Mouse (Mus musculus) C2C12 (cell line): ENCODE measurements at regions not wholly inside any gene's neighbourhood (a gene's known extent, or its start where the extent isn't known, plus 50 kb on each side); places are given as distances from the start of the nearest gene placed in this dataset.

Experiments
- H3K27me3 ChIP-seq: one replicate; pipeline ENCODE4 v1.6.1; 2011; ENCODE audit not compliant: control insufficient read depth, insufficient read depth, insufficient read length
- H3K36me3 ChIP-seq: one replicate; pipeline ENCODE4 v1.6.1; 2011; ENCODE audit not compliant: control insufficient read depth, insufficient read depth
- H3K4me3 ChIP-seq: one replicate; pipeline ENCODE4 v1.5.1; 2011; ENCODE audit warnings: mild to moderate bottlenecking, control low read depth; ENCODE audit not compliant: poor library complexity, insufficient read depth, severe bottlenecking
- H3K79me2 ChIP-seq: one replicate; pipeline ENCODE4 v1.6.1; 2011; ENCODE audit not compliant: control insufficient read depth, insufficient read depth
- H3K79me3 ChIP-seq: one replicate; pipeline ENCODE4 v1.6.1; 2011; ENCODE audit warnings: low read depth, control low read depth
- H3ac ChIP-seq: one replicate; pipeline ENCODE3; 2011; ENCODE audit warnings: low read depth; ENCODE audit not compliant: control insufficient read depth, insufficient read length
- CEBPB ChIP-seq: IDR thresholded peaks from one replicate; pipeline ENCODE4 v1.6.1; 2011; ENCODE audit warnings: low read depth, mild to moderate bottlenecking, control low read depth, moderate library complexity
- CTCF ChIP-seq: IDR thresholded peaks from one replicate; pipeline ENCODE4 v1.5.1; 2011; ENCODE audit not compliant: control insufficient read depth, insufficient read depth, insufficient read length
- FOSL1 ChIP-seq: IDR thresholded peaks from one replicate; pipeline ENCODE4 v1.8.0; 2011; ENCODE audit warnings: mild to moderate bottlenecking, low read length; ENCODE audit not compliant: poor library complexity, insufficient read depth, severe bottlenecking
- MAX ChIP-seq: IDR thresholded peaks from one replicate; pipeline ENCODE4 v1.6.1; 2011; ENCODE audit warnings: mild to moderate bottlenecking, control low read depth
- MYOD1 ChIP-seq: IDR thresholded peaks from one replicate; pipeline ENCODE4 v1.6.1; 2011; ENCODE audit warnings: low read depth; ENCODE audit not compliant: control insufficient read depth, insufficient read length
- MYOG ChIP-seq: IDR thresholded peaks from one replicate; pipeline ENCODE4 v1.6.1; 2011; ENCODE audit not compliant: control insufficient read depth, insufficient read length; ENCODE audit errors: extremely low read depth
- USF1 ChIP-seq: IDR thresholded peaks from one replicate; pipeline ENCODE4 v1.6.1; 2011; ENCODE audit warnings: low read depth, mild to moderate bottlenecking, control low read depth, moderate library complexity

DNA sequence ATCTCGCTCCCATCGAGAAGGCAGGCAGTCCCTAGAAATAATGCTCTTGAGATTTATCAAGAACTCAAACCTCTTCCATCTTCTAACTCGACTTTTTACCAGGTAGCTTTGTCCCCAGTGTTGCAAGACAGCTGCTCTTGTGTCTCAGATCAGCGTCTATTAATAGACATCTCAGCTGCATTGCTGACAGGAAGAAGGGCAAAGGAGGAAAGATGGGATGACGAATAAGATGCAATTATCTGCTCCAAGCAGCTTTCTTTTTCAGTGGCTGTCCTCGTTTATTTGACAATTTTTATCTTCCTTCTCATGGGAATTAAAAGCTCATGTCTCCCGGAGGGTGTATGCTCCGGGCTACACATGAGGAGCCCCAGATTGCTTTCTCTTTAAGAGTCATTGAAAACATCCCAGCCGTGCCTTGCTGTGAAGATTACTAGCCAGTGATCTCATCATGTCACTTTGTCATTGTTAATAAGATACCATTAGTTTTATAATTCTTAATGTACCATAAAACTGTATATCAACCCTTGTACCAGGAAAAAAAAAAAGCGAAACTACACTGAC is 299.9 kb upstream of the Eci2 start:
- no peaks in the 10 kb centered on the region for H3K79me2 ChIP-seq
- no peaks in the 10 kb centered on the region for H3K79me3 ChIP-seq
- H3K36me3 ChIP-seq = no peaks in the 10 kb centered on the region
- H3K4me3 ChIP-seq = no peak overlapping the region
- H3ac ChIP-seq = no peak overlapping the region
- TF ChIP-seq USF1 (no peak), CEBPB (no peak), MYOG (no peak), FOSL1 (no peak), CTCF (no peak), MYOD1 (no peak), MAX (no peak)
- H3K27me3 ChIP-seq = no peaks in the 10 kb centered on the region

DNA sequence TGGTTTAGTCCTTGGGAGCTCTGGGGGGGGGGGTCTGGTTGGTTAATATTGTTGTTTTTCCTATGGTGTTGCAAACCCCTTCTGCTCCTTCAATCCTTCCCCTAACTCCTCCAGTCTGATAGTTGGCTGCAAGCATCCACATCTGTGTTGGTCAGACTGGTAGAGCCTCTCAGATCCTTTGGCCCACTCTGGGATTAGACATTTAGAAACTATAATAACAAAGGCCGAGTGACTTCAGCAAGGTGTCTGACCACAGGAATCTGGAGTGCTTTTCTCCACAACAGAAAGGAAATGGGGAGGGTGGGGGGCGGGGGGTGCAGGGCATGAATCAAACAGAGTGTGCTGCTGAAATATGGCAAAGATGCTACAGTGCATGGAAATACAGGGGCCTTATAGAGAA is 301.4 kb upstream of the Eci2 start:
- H3K79me2 ChIP-seq = no peaks in the 10 kb centered on the region
- H3K36me3 ChIP-seq = no peaks in the 10 kb centered on the region
- H3ac ChIP-seq = no peak overlapping the region
- H3K4me3 ChIP-seq = no peak overlapping the region
- no peaks in the 10 kb centered on the region for H3K27me3 ChIP-seq
- no peak for TF ChIP-seq MYOD1
- TF ChIP-seq CEBPB = no peak
- TF ChIP-seq FOSL1 = no peak
- no peak for TF ChIP-seq USF1
- no peak for TF ChIP-seq MYOG
- TF ChIP-seq MAX = no peak
- no peak for TF ChIP-seq CTCF
- no peaks in the 10 kb centered on the region for H3K79me3 ChIP-seq

GRCm38 (mm10) chr13:35330926-35331325 is 304.0 kb upstream of the Eci2 start:
- H3K79me2 ChIP-seq = no peaks in the 10 kb centered on the region
- TF ChIP-seq MAX = no peak
- TF ChIP-seq MYOD1 = no peak
- TF ChIP-seq FOSL1 = no peak
- TF ChIP-seq MYOG = no peak
- TF ChIP-seq USF1 = no peak
- no peak for TF ChIP-seq CEBPB
- no peak for TF ChIP-seq CTCF
- H3K4me3 ChIP-seq = no peak overlapping the region
- no peaks in the 10 kb centered on the region for H3K27me3 ChIP-seq
- no peaks in the 10 kb centered on the region for H3K36me3 ChIP-seq
- no peaks in the 10 kb centered on the region for H3K79me3 ChIP-seq
- no peak overlapping the region for H3ac ChIP-seq

GRCm38 (mm10) chr13:35345507-35346129 is 314.0 kb upstream of the Cdyl start:
- no peaks in the 10 kb centered on the region for H3K36me3 ChIP-seq
- TF ChIP-seq FOSL1 (no peak), MYOG (no peak), CTCF (no peak), MYOD1 (no peak), CEBPB (no peak), MAX (no peak), USF1 (no peak)
- H3ac ChIP-seq = no peak overlapping the region
- no peaks in the 10 kb centered on the region for H3K27me3 ChIP-seq
- no peaks in the 10 kb centered on the region for H3K79me3 ChIP-seq
- no peaks in the 10 kb centered on the region for H3K79me2 ChIP-seq
- H3K4me3 ChIP-seq = no peak overlapping the region

DNA sequence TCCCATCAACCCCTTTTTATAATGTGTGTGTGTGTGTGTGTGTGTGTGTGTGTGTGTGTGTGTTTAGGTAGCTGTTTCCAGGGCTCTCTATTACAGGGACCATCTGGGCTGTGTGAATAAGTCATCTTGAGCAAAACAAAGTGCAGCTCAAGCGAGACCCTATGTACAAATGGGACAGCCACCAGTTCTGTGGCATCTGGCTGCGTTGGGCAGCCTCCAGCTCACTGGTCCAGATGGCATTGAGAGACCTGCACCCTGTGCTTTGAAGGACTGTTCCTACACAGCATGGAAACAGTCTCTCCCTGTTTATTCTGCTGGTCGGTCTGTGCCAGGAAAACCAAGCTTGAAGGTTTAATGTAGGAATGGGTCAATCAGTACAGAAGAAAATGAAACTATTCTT is 311.4 kb upstream of the Cdyl start:
- no peaks in the 10 kb centered on the region for H3K79me2 ChIP-seq
- H3ac ChIP-seq = no peak overlapping the region
- TF ChIP-seq USF1 = no peak
- no peak for TF ChIP-seq CTCF
- TF ChIP-seq CEBPB = no peak
- TF ChIP-seq MAX = no peak
- TF ChIP-seq MYOG = no peak
- TF ChIP-seq MYOD1 = no peak
- no peak for TF ChIP-seq FOSL1
- H3K4me3 ChIP-seq = no peak overlapping the region
- H3K36me3 ChIP-seq = no peaks in the 10 kb centered on the region
- H3K79me3 ChIP-seq = no peaks in the 10 kb centered on the region
- no peaks in the 10 kb centered on the region for H3K27me3 ChIP-seq
